Mouse (Mus musculus) hindbrain, embryonic 10.5 days (tissue): ENCODE data around the gene Nid2. TPM values are rescaled to one million over a fixed set of nuclear protein-coding genes. Genes with fewer than 3 reads are reported as not detected.

Experiments
- DNase-seq: peaks from one replicate; pipeline ENCODE4 v3.0.0-alpha.2; 2017; ENCODE audit warnings: low spot score
- H3K27ac ChIP-seq: fragments of 300-500 bp; sonication (generic); 2 replicates; pipeline ENCODE4 v1.5.1; 2016; ENCODE audit warnings: mild to moderate bottlenecking, moderate library complexity
- H3K27me3 ChIP-seq: fragments of 300-500 bp; sonication (generic); 2 replicates; pipeline ENCODE4 v1.6.1; 2016; ENCODE audit warnings: mild to moderate bottlenecking; ENCODE audit not compliant: poor library complexity, insufficient read depth, severe bottlenecking
- H3K36me3 ChIP-seq: fragments of 300-500 bp; sonication (generic); 2 replicates; pipeline ENCODE4 v1.6.1; 2016; ENCODE audit warnings: mild to moderate bottlenecking, moderate library complexity
- H3K4me1 ChIP-seq: fragments of 300-500 bp; sonication (generic); replicated peaks from 2 replicates; pipeline ENCODE4 v1.6.1; 2016; ENCODE audit warnings: mild to moderate bottlenecking
- H3K4me3 ChIP-seq: fragments of 300-500 bp; sonication (generic); 2 replicates; pipeline ENCODE4 v1.5.1; 2016; ENCODE audit warnings: mild to moderate bottlenecking, moderate library complexity
- H3K9me3 ChIP-seq: fragments of 300-500 bp; sonication (generic); 2 replicates; pipeline ENCODE4 v1.6.1; 2016; ENCODE audit warnings: mild to moderate bottlenecking, moderate library complexity
- WGBS: fragments of 180-500 bp; shearing (Covaris S2); methylation state at CpG from one replicate; pipeline ENCODE4 v1.1.7; 2016; 5-methylcytosine and 5-hydroxymethylcytosine counted together
- polyA plus RNA-seq: library from polyadenylated mRNA; unstranded; fragments of >200 nt; fragmentation: Nextera tagmentation; extraction: Ambion mirVana; gene quantifications from 2 replicates; pipeline ENCODE4 v1.2.1, GENCODE M21; 2016

The Nid2 gene
- polyA plus RNA-seq, 1 experiment from 2014 or later, result 53.2 TPM

GRCm38 (mm10) chr14:19853471-19853870, 102.4 kb downstream of the Nid2 start:
- Histone ChIP-seq H3K9me3 (0 out of 2 replicates have a peak, but pooled peaks cover 2% of the 10 kb centered on the region), H3K36me3 (no peaks in the 10 kb centered on the region), H3K4me3 (no peak overlapping the region), H3K27me3 (no peaks in the 10 kb centered on the region), H3K27ac (no peak overlapping the region), H3K4me1 (peaks cover 4% of the 10 kb centered on the region; the same call in 1 of the 2 replicates)
- no peak for DNase-seq
- 45% methylated on average over 3 of the region's 3 CpGs for WGBS

- 75% methylated on average over 2 of the region's 2 CpGs for WGBS
- DNase-seq, result no peak
- H3K27me3 ChIP-seq, result no peaks in the 10 kb centered on the region
- H3K4me3 ChIP-seq, result no peak overlapping the region
- H3K27ac ChIP-seq, result no peak overlapping the region
- peaks cover 4% of the 10 kb centered on the region; the same call in 1 of the 2 replicates for H3K4me1 ChIP-seq
- 0 out of 2 replicates have a peak, but pooled peaks cover 2% of the 10 kb centered on the region for H3K9me3 ChIP-seq
- no peaks in the 10 kb centered on the region for H3K36me3 ChIP-seq
These were observed 107.2 kb downstream of the Nid2 start for GRCm38 (mm10) chr14:19858279-19858678.

GRCm38 (mm10) chr14:19858808-19859776, 108.0 kb downstream of the Nid2 start:
- WGBS, result 58% methylated on average over 8 of the region's 8 CpGs
- no peak for DNase-seq
- Histone ChIP-seq H3K4me3 (no peak overlapping the region), H3K9me3 (0 out of 2 replicates have a peak, but pooled peaks cover 2% of the 10 kb centered on the region), H3K36me3 (no peaks in the 10 kb centered on the region), H3K27ac (no peak overlapping the region), H3K4me1 (no peaks in the 10 kb centered on the region), H3K27me3 (no peaks in the 10 kb centered on the region)

- Histone ChIP-seq H3K4me1 (no peaks in the 10 kb centered on the region), H3K36me3 (no peaks in the 10 kb centered on the region), H3K27me3 (no peaks in the 10 kb centered on the region), H3K9me3 (0 out of 2 replicates have a peak, but pooled peaks cover 2% of the 10 kb centered on the region), H3K4me3 (no peak overlapping the region), H3K27ac (no peak overlapping the region)
- 92% methylated on average over 4 of the region's 4 CpGs for WGBS
- DNase-seq, result no peak
These were observed 109.2 kb downstream of the Nid2 start for GRCm38 (mm10) chr14:19860281-19860680.

Other genes starting within 250 kb of the Nid2 start
- 0.16 TPM in 1 of 2 replicates, not detected in the other for gene Gm2244, start 201.3 kb upstream of the Nid2 start, polyA plus RNA-seq
- gene Gm2237, start 166.1 kb upstream of the Nid2 start, polyA plus RNA-seq, result 2.6 and 2.9 TPM in 2 replicates
- not detected in 2 replicates for gene Gm5458, start 148.7 kb upstream of the Nid2 start, polyA plus RNA-seq
- gene Rtraf, start 72.6 kb downstream of the Nid2 start, polyA plus RNA-seq, result 223 and 241 TPM in 2 replicates
- gene Gng2, start 226.4 kb downstream of the Nid2 start, polyA plus RNA-seq, result 105 and 141 TPM in 2 replicates